Mouse (Mus musculus): ENCODE results near the gene Babam1.

The Babam1 gene

GRCm38 (mm10) chr8:71381971-71382961, 14.4 kb upstream of the Babam1 start:
- DNase-seq, result peak; percentile 79

- DNase-seq, result no peak
Observed at GRCm38 (mm10) chr8:71383396-71383795, 13.3 kb upstream of the Babam1 start.

- no peak for DNase-seq
Observed at GRCm38 (mm10) chr8:71383860-71384259, 12.8 kb upstream of the Babam1 start.

GRCm38 (mm10) chr8:71385212-71385835, 11.3 kb upstream of the Babam1 start:
- DNase-seq, result no peak

GRCm38 (mm10) chr8:71388267-71388666, 8.4 kb upstream of the Babam1 start:
- DNase-seq, result no peak

GRCm38 (mm10) chr8:71391696-71392095, 5.0 kb upstream of the Babam1 start:
- no peak for DNase-seq

GRCm38 (mm10) chr8:71392391-71392790, 4.3 kb upstream of the Babam1 start:
- DNase-seq, result no peak

GRCm38 (mm10) chr8:71392871-71393270, 3.8 kb upstream of the Babam1 start:
- DNase-seq, result peak; percentile 59

- peak; percentile 5 for DNase-seq
Observed at GRCm38 (mm10) chr8:71394481-71394880, 2.2 kb upstream of the Babam1 start.

GRCm38 (mm10) chr8:71395071-71395470, 1.6 kb upstream of the Babam1 start:
- DNase-seq, result no peak

GRCm38 (mm10) chr8:71395629-71396028, 1.0 kb upstream of the Babam1 start, which contains the start of gene Ushbp1:
TSS of gene Ushbp1 (minus strand) at chr8:71395802.
- no peak for DNase-seq

GRCm38 (mm10) chr8:71397701-71398100, 1.0 kb downstream of the Babam1 start:
- DNase-seq, result peak; percentile 21

- DNase-seq, result no peak
Observed at GRCm38 (mm10) chr8:71400826-71401225, 4.2 kb downstream of the Babam1 start.

- DNase-seq, result no peak
Observed at GRCm38 (mm10) chr8:71401454-71401853, 4.8 kb downstream of the Babam1 start.

GRCm38 (mm10) chr8:71402446-71402964, 5.8 kb downstream of the Babam1 start:
- no peak for DNase-seq

GRCm38 (mm10) chr8:71403107-71403885, 6.6 kb downstream of the Babam1 start:
- DNase-seq, result no peak

- DNase-seq, result no peak
Observed at GRCm38 (mm10) chr8:71404011-71404410, 7.3 kb downstream of the Babam1 start.

GRCm38 (mm10) chr8:71404951-71405351, 8.3 kb downstream of the Babam1 start:
- DNase-seq, result no peak

- DNase-seq, result peak; percentile 99
Observed at GRCm38 (mm10) chr8:71405401-71406098, 8.9 kb downstream of the Babam1 start, which contains the start of gene Ankle1. TSS of gene Ankle1 (plus strand) at chr8:71406010.

GRCm38 (mm10) chr8:71406099-71407015, 9.7 kb downstream of the Babam1 start:
- DNase-seq, result peak; percentile 80

- DNase-seq, result no peak
Observed at GRCm38 (mm10) chr8:71407441-71407840, 10.8 kb downstream of the Babam1 start.

Data from thymus, postnatal 4 days (tissue).